Mouse (Mus musculus) inflammation-experienced regulatory T-cells, adult 6 months (primary cell): ENCODE measurements around the gene Ms4a8a. TPM values are rescaled to one million over a fixed set of nuclear protein-coding genes. Genes with fewer than 3 reads are reported as not detected.

Experiments
- ATAC-seq: one replicate; pipeline ENCODE4 v1.8.0; 2017
- polyA plus RNA-seq, 3 experiments: library from polyadenylated mRNA; unstranded; fragments of 100-300 nt; shearing (Covaris generic); gene quantifications; one replicate each; pipeline ENCODE4 v1.2.1; 2017

Ms4a8a gene
- polyA plus RNA-seq: under 1 TPM in 1 of 3 experiments, not detected in 2; 0.54 TPM

GRCm38 (mm10) chr19:11080934-11081333 is at the start of gene Ms4a8a:
Gene Ms4a8a, minus strand, starts transcription at chr19:11081102.
- no peak for ATAC-seq

- peak; percentile 56 for ATAC-seq
Measured at GRCm38 (mm10) chr19:11129702-11130101, 48.8 kb upstream of the Ms4a8a start.

- ATAC-seq: peak; percentile 97
Measured at GRCm38 (mm10) chr19:11121016-11121420, 40.1 kb upstream of the Ms4a8a start.

GRCm38 (mm10) chr19:11119338-11119737 is 38.4 kb upstream of the Ms4a8a start:
- no peak for ATAC-seq

GRCm38 (mm10) chr19:11107746-11108145 is 26.8 kb upstream of the Ms4a8a start:
- ATAC-seq: peak; percentile 32

- no peak for ATAC-seq
Measured at GRCm38 (mm10) chr19:11101880-11102279, 21.0 kb upstream of the Ms4a8a start.

GRCm38 (mm10) chr19:11098401-11098800 is 17.5 kb upstream of the Ms4a8a start:
- ATAC-seq: no peak

GRCm38 (mm10) chr19:11092131-11092530 is 11.2 kb upstream of the Ms4a8a start:
- ATAC-seq: peak; percentile 70

- no peak for ATAC-seq
Measured at GRCm38 (mm10) chr19:11070364-11070763, 10.5 kb downstream of the Ms4a8a start.

GRCm38 (mm10) chr19:11065202-11065875 is 15.6 kb downstream of the Ms4a8a start:
- peak; percentile 78 for ATAC-seq

GRCm38 (mm10) chr19:11060900-11061299 is 20.0 kb downstream of the Ms4a8a start:
- no peak for ATAC-seq

GRCm38 (mm10) chr19:11059967-11060366 is 20.9 kb downstream of the Ms4a8a start:
- ATAC-seq: no peak

GRCm38 (mm10) chr19:11055700-11056099 is 25.2 kb downstream of the Ms4a8a start:
- peak; percentile 62 for ATAC-seq

GRCm38 (mm10) chr19:11053277-11053676 is 27.6 kb downstream of the Ms4a8a start:
- ATAC-seq: no peak

- peak; percentile 60 for ATAC-seq
Measured at GRCm38 (mm10) chr19:11052877-11053276, 28.0 kb downstream of the Ms4a8a start.

GRCm38 (mm10) chr19:11050286-11050685 is 30.6 kb downstream of the Ms4a8a start:
- ATAC-seq: peak; percentile 38

- no peak for ATAC-seq
Measured at GRCm38 (mm10) chr19:11049426-11049825, 31.5 kb downstream of the Ms4a8a start.

GRCm38 (mm10) chr19:11048503-11048902 is 32.4 kb downstream of the Ms4a8a start:
- ATAC-seq: no peak

- peak; percentile 49 for ATAC-seq
Measured at GRCm38 (mm10) chr19:11048009-11048408, 32.9 kb downstream of the Ms4a8a start.

- peak; percentile 81 for ATAC-seq
Measured at GRCm38 (mm10) chr19:11044996-11045711, 35.7 kb downstream of the Ms4a8a start.

- ATAC-seq: peak; percentile 11
Measured at GRCm38 (mm10) chr19:11044671-11044995, 36.3 kb downstream of the Ms4a8a start.

- ATAC-seq: no peak
Measured at GRCm38 (mm10) chr19:11037570-11037969, 43.3 kb downstream of the Ms4a8a start.

- no peak for ATAC-seq
Measured at GRCm38 (mm10) chr19:11022382-11022781, 58.5 kb downstream of the Ms4a8a start.

GRCm38 (mm10) chr19:11017891-11018290 is 63.0 kb downstream of the Ms4a8a start, which contains the start of gene Ms4a18:
Gene Ms4a18, minus strand, starts transcription at chr19:11018031.
- ATAC-seq: no peak
